Mouse (Mus musculus) mouse embryonic stem cell (cell line): ENCODE measurements around the gene Ascc1.
"Not testable (repeated sequence)": the region's sequence is repeated elsewhere in the genome, so short reads cannot be mapped to it uniquely, and the experiment has no call there.

ENCODE experiments used
- in situ Hi-C, 2 experiments: fragments of 300-500 bp; cut with MboI; formaldehyde crosslinking; loops; 1 replicate in 1 of 2; 3 replicates in 1 of 2; pipeline ENCODE4 v1.14.3; 2019 to 2020; ENCODE audit warnings: low sequenced_read_pairs in 2 of 2, low pct_unique_long_range_greater_than_20kb in 1 of 2, mixed read lengths in 1 of 2; ENCODE audit not compliant: unreplicated experiment in 1 of 2

The Ascc1 gene

DNA sequence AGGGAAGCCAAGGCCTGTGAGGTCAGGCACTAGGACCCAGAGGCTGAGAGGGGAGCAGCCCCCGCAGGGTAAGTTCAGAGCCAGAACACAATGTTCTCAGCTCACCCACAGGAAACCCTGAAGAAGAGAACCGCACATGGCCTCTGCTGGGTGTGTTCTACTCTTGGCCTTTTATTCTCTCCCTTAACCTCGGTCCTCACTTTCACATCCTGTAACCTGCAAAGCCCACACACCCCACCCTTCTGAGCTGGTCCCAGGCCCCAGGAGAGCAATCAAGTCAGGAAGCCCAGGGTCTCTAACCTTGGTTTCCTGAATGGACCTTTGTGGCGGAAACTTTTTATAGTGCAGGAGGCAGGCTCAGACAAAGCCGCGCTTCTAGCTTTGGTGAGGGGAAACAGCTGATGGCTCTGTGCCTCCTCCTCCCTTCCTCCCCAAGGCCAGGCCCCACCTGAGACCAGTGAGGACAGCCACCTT, 28.4 kb upstream of the Ascc1 start:
- in situ Hi-C loops: no loop called here

DNA sequence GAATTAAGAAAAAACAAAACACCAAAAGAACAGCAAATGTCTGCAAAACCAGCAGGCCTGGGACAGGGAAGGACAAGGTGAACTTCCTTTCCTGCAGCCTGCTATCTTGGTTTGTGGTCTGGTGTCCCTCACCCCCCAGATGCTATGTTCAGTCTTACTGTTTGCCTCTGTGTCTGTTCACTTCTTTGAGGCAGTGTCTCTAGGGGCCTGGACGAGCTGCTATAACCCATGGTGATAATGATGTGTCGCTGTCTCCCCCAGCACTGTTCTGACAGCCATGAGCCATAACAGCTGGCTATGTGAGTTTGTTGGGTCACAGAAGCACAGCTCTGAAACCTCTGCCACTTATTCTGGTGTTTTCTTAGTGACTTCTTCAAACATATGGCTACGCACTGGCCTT, 27.8 kb upstream of the Ascc1 start:
- in situ Hi-C loops: no loop called here

DNA sequence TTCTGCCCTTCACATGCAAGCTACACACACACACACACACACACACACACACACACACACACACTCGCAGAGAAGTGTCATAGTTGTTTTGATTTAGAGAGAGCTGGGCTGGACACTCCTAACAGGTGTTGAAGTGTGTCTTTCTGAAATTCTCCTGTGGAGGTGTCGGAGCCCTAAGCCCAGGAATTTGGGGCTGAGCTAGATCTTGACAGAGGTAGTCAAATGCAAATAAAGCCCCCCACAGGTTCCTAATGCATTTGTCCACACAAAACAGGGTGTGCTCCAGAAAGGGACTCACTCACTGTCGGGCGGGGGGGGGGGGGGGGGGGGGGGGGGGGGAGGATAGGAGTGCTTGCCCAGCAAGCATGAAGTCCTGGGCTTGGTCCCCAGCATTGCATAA, 25.5 kb upstream of the Ascc1 start:
- in situ Hi-C loops: no loop called here

DNA sequence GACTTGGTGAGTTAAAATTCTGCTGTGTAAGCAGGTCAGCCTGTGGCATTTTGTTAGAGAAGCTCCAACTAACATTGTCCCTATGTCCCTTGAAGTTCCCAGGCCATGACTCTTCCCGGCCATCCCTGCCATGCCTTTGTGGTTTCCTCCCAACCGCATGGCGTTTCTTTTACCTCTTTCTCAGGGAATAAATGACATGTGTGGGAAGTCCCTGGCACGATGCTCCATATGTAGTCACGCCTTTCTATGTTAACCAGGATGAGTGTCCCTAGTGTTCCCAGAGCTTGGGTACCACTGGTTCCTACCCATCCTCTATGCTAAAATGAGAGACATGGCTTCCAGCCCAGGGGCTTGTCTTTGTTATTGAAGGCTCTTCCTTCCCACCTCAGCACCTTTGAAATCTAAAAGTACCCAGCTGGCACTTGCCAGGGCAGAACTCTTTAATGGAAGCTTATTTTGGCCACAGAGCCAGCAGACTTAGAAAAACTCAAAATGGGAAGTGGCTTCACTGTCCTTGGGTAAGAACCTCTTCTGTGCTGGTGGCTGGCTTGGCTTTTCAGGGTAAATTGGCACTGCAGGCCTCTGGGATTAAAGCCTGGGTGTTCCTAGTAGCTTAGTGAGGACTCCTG, 24.8 kb upstream of the Ascc1 start:
- in situ Hi-C loops: no loop called here

DNA sequence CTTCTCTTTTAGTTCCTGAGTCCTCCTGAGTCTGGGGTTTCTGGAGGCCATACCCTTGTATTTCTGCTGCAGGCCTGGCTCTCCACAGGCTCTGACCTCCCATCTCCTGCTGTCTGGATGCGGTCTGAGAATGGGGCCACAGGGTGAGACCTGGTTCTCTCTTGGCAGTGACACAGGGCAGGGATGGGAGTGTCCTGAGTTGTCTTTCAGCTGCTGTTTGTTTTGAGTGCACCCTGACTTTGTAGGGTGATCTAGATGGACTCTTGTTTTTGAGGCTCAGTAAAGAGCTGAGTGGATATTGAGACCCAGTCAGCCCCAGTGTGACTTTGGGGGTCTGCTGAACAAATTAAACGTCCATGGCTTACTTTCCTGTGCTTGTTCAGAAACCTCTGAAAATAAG, 24.2 kb upstream of the Ascc1 start:
- in situ Hi-C loops: no loop called here

DNA sequence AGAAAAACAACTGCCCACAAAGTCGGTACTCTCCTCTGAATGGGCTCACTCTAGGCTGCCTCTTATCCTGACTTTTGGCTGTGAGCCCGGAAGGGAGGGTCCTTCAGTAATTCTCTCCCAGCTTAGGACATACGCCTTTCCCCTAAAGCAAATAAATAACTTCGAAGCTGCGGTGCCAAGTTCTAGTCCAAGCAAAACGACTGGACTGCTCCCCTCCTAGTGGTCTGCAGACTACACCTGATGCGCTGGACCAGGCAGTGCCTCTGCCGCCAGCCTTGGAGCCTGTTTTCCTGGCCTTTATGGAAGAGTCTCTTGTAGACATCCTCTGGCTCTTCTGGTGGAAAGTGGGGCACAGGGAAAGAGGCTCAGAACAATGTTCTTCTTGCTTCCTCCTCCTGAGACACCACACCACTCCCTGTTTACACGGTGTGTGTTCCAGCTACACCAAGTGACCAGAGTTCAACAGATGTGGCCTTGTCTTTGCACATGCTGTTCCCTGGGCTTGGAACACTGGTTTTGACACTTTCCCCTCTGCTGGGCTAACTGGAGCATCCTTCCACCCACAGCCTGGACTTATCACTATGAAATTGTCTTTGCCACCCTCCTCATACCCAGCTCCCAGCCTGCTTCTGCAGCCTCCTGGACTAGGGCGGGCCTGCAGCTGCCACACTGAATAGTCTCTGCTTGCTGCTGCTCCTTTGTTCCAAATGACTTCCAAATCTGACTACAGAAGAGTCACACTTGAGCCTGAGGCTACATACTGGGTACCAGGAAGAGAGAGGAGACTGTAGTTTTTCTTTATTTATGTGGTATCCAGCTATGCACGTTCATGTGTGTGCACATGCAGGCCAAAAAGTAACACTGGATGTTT, 23.5 kb upstream of the Ascc1 start:
- in situ Hi-C loops: no loop called here

DNA sequence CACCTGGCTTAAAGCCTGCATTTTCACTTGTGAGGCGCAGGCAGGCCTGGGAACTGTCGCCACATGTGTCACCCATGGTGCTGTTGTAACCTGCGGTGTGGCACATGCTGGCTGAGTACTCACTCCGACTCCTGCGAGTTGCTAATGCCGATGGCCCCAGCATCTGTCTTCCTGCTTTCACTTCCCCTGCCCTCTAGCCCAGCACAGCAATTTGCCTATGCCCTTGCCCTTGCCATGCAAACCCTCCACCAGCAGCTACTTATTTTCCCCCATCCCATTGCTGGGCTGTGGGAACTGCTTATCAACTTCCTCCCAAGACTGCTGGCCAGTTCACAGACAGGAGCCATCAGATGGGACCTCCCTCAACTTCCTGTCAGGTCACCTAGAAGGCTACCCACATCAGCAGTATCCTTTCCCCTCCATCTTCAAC, 21.8 kb upstream of the Ascc1 start:
- in situ Hi-C loops: no loop called here

DNA sequence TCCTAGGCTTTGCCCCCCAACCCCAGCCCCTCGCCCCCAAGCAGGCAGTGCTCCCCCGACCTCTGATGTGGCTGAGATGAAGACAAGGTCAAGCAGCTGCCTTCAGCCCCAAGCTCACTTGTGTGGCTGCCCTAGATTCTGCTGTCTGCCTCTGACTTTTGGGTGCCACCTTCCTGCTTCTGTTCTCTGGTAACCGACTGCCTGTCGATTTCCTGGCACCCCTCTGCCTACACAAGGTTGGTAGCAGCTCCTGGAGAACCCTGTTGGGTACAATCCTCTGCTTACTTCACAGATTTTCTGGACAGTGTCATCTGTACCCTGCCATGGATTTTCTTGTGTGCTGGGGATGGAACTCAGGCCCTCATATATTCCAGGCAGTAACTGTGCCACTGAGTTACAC, 21.3 kb upstream of the Ascc1 start:
- in situ Hi-C loops: no loop called here

DNA sequence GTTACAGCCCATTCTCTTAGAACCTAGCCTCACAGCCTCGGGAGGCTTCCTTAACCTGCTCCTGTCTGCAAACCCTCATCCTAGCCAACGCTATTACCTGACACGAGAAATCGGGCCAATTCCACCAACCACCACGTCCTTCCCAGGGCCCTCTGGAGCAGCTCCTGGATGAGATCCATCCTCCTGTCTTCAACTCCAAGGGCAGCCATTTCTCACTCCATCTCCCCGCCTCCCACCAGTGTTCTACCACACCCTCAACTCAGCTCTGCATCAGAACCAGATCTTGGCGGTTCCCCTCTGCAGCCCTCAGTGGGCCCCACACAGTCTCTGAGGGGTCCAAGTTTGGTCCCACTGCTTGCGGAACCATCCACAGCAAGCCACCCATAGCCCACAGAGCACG, 20.8 kb upstream of the Ascc1 start:
- in situ Hi-C loops: no loop called here

DNA sequence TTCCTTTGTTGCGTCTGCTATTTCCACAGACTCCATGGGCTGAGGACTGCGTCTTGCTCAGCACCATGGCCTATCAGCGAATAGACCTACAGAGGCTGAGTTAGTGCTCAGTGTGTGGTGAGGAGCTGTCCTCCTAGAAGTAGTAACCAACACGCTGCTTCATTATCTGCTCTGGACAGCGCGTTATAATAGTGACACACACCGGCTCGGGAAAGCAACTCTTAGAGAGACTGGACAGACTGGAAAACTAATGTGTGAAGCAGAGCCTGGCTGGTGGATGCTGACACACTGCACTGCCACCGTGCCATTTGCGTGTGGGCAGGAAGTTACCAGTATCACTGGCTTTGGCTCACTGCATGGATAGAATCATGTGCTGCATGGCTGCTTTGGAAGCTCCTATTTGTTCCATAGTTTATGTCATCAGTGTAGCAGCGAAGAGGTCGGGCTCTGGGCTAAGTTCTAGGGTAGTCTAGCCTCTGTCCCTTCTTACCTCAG, 20.2 kb upstream of the Ascc1 start:
- in situ Hi-C loops: no loop called here

DNA sequence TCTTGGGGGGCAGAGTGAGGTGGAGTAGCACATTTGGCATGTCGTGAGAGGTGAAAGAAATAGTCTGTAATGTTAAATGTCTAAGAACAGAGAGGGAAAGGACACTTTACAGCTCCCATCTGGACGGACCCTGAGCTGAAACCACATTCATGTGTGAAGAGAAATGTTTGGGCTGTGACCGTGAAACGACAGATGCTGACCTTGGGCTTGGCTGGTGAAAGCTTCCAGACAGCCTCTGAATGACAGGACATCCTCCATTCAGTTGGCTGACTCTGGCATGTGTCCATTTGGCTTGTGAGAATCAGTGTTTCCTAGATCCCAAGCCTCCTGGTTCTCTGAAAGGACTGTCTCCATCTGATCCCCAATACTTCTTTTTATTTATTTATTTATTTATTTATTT, 14.6 kb upstream of the Ascc1 start:
- in situ Hi-C loops: no loop called here

DNA sequence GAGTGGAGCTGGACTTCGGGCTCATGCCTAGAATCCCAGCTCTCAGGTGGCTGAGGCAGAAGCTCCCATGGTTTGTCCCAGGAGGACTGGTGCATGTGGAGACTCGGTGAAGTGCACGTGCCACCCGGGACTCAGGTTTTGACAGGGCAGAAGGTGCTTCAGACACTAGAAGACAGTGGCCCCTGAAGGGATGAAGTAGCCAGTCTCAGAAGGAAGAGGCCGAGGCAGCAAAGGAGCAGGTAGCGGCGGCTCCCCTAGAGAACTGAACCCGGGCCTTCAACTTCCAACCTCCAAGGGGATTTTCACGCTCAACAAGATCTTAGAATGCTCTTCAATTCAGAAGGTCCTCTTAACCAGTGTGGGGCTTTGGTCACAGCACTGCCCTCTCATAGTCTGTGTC, 12.2 kb upstream of the Ascc1 start:
- in situ Hi-C loops: no loop called here

DNA sequence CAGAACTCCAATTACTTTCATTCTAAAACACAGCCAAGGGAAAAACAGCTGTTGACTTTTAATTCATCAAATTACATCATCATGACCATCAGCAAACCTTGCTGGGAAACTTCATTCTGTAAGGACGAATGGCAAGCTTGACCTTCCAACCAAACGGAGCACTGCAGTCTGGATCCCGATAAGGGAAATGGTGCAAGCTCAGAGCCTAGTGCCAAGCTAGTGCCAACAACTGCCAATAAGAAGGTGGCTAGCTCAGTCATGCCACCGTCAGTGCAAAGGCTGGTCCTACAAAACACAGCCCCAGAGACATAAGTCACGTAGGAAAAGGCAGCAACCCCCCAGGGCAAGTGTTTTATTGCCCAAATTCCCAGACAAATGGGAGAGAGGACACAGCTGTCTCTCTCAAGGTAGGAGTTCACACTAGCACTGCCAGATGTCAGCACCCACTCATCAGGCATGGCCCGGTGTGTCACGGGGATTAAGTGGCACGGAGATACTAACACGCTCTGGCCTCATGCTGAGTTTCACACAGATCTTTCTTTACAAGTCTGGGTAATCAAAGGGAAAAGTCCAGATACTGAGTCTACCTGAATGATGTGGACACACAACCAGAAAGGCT, 11.2 kb upstream of the Ascc1 start:
- in situ Hi-C loops: no loop called here

DNA sequence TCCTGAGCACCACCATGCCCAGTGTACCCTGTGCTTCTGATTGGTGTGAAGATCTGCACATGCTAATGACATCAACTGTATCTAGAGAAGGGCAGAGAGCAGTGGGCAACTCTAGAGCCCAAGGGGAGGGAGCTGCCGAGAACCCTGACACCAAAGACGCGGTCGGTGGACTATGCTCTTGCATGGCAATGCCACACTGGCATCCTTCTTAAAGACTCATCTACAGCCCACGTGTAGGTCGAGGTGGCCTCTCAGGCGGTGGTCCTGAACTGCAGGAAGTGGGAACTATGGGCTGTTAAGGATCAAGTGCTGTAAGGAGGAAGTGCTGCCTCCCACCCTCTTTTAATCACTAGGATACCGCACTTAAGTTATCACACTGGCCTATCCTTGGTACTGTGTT, 10.6 kb upstream of the Ascc1 start:
- in situ Hi-C loops: no loop called here

DNA sequence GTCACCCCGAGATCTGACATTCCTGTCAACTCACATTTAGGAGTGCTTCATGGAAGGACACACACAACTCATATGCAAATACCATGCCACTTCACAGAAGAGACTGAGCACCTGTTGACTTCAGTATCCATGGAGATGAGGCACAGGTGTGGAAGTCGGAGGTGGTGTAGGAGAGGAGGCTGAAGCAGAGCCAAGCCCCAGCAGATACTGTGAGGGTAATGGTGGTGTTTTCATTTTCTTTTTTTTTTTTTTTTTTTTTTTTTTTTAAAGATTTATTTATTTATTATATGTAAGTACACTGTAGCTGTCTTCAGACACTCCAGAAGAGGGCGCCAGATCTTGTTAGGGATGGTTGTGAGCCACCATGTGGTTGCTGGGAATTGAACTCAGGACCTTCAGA, 8.8 kb upstream of the Ascc1 start:
- in situ Hi-C loops: not testable (repeated sequence)

DNA sequence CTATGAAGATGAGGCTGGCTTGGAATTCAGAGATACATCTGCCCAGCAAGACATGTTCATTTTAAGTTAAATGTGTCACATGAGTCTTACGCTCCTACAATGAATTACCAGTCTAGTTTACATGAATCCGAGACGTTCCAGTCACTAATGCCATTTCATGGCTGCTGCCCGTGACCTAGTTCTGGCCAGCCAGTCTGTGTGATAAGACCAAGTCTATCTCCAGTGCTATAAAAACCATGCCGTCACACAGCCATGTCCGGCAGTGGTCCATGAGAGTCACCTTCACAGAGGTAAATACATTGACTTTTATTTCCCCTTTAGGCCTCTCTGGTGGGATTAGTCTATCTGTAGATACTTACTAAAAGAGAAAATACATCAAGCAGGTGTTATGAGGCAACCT, 6.7 kb upstream of the Ascc1 start:
- in situ Hi-C loops: no loop called here

DNA sequence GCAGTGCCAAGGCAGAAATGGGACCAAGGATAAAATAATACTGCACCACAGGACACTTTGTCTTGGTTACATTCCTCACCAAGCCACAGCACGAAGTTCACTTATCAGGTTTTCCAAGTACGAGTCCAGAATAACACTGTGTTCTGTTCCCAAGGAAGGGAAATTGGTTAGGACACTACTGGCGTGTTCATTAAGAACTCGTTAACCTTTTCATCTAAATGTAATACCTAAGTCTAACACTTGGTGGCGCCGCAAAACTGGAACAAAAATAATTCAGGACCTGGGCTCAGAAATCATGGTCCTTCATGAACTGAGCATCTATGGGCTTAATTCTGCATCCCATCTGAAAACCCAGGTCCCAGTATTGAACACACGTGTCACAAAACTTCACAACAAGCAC, 5.0 kb upstream of the Ascc1 start:
- in situ Hi-C loops: no loop called here

DNA sequence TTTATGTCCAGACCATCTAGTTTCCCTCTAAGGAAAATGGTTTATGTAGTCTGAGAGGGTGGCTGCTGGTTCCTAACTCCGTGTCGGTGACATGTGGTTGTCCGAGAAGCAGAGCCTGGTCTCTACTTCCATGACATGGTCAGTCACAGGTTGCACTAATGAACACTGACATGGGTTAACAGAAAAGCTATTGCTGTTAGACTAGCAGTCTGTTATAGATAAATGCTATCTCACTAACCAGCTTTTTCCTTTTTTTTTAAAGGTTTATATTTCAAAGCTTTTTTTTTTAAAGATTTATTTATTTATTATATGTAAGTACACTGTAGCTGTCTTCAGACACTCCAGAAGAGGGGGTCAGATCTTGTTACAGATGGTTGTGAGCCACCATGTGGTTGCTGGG, 3.5 kb upstream of the Ascc1 start:
- in situ Hi-C loops: no loop called here

DNA sequence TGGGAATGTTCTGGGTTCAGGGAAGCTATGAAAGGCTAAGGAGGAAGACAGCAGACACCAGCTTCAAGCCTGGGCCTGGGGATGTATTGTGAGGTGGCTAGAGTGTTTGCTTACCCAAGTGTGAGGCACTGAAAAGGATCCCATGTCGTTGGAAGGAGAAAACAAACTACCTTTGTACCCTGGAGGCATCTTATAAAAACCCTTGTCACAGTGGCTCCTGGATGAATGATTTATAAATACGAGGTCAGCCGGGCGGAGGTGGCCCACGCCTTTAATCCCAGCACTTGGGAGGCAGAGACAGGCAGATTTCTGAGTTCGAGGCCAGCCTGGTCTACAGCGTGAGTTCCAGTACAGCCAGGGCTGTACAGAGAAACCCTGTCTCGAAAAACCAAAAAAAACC, 942 bp upstream of the Ascc1 start:
- in situ Hi-C loops: not testable (repeated sequence)

DNA sequence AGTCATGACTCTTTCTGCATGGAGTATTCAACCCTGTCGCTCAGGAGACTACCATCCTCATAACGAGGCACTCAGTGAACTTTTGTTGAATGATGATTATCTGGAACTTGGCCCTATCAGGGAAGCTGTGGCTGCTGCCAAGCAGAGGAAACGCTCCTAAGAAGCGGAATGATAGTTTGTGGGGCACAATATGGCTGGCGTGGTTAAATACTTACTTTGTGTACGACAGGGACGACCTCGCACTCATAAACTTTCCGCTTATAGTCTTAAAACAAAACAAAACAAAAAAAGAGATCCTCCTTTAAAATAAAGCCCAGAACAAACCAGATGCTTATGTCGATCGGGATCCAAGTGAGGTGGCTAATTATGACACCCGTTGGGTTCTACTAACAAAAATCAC, 402 bp upstream of the Ascc1 start:
- in situ Hi-C loops: no loop called here
